Mouse (Mus musculus) MEL (cell line): ENCODE results near the gene Srarp. TPM values are rescaled to one million over a fixed set of nuclear protein-coding genes. Genes with fewer than 3 reads are reported as not detected.

Experiments used
- DNase-seq: peaks from one replicate; pipeline ENCODE4 v3.0.0; 2011; ENCODE audit warnings: low read depth, low spot score
- H3K27ac ChIP-seq: 2 replicates; pipeline ENCODE4 v1.5.1; 2012; ENCODE audit warnings: low read depth, mild to moderate bottlenecking, control low read depth, low read length, moderate library complexity; ENCODE audit not compliant: control insufficient read depth
- H3K27me3 ChIP-seq, 2 experiments: fragments of 150-350 bp in 1 of 2; sonication (generic) in 1 of 2; 2 replicates each; pipeline ENCODE4 v1.6.1; 2012; ENCODE audit warnings: low read length in 2 of 2, mild to moderate bottlenecking in 2 of 2, improper control_type of control experiment in 1 of 2, moderate library complexity in 1 of 2; ENCODE audit not compliant: insufficient read depth in 2 of 2, control insufficient read depth in 1 of 2
- H3K36me3 ChIP-seq, 2 experiments: 2 replicates each; pipeline ENCODE4 v1.6.1; 2012 to 2014; ENCODE audit warnings: low read length in 2 of 2, improper control_type of control experiment in 1 of 2, inconsistent platforms in 1 of 2, mild to moderate bottlenecking in 1 of 2; ENCODE audit not compliant: insufficient read depth in 2 of 2, control insufficient read depth in 1 of 2
- H3K4me1 ChIP-seq, 2 experiments: fragments of 150-350 bp in 1 of 2; sonication (generic) in 1 of 2; 2 replicates each; pipeline ENCODE4 v1.6.1; 2012; ENCODE audit warnings: low read length in 2 of 2, improper control_type of control experiment in 1 of 2, mild to moderate bottlenecking in 1 of 2; ENCODE audit not compliant: insufficient read depth in 2 of 2, control insufficient read depth in 1 of 2
- H3K4me3 ChIP-seq, 2 experiments: fragments of 150-350 bp in 1 of 2; sonication (generic) in 1 of 2; 2 replicates each; pipeline ENCODE4 v1.5.1; 2012; ENCODE audit warnings: low read depth in 2 of 2, low read length in 2 of 2, mild to moderate bottlenecking in 2 of 2, moderate library complexity in 2 of 2, control low read depth in 1 of 2, improper control_type of control experiment in 1 of 2; ENCODE audit not compliant: control insufficient read depth in 1 of 2, insufficient read depth in 1 of 2
- H3K79me2 ChIP-seq: 2 replicates; pipeline ENCODE4 v1.6.1; 2012; ENCODE audit warnings: mild to moderate bottlenecking, low read length, moderate library complexity; ENCODE audit not compliant: control insufficient read depth, poor library complexity, insufficient read depth
- H3K9ac ChIP-seq: 2 replicates; pipeline ENCODE4 v1.6.1; 2012; ENCODE audit warnings: low read depth, mild to moderate bottlenecking, control low read depth, low read length, moderate library complexity; ENCODE audit not compliant: control insufficient read depth, poor library complexity, severe bottlenecking
- H3K9me3 ChIP-seq: fragments of 150-350 bp; sonication (generic); replicated peaks from 2 replicates; pipeline ENCODE4 v1.6.1; 2012; ENCODE audit warnings: mild to moderate bottlenecking, low read length, improper control_type of control experiment, moderate library complexity; ENCODE audit not compliant: insufficient read depth
- BHLHE40 ChIP-seq: IDR thresholded peaks from 2 replicates; pipeline ENCODE4 v1.6.1; 2012; ENCODE audit warnings: low read depth, mild to moderate bottlenecking, inconsistent platforms, low read length, improper control_type of control experiment, borderline replicate concordance
- CHD1 ChIP-seq: IDR thresholded peaks from 2 replicates; pipeline ENCODE4 v1.6.1; 2012; ENCODE audit warnings: low read depth, mild to moderate bottlenecking, inconsistent platforms, low read length, improper control_type of control experiment
- CTCF ChIP-seq, 3 experiments: IDR thresholded peaks in 2 of 3; conservative IDR thresholded peaks in 1 of 3; 2 replicates each; pipeline ENCODE4 v1.5.1; 2011 to 2012; ENCODE audit warnings: low read length in 3 of 3, low read depth in 2 of 3, mild to moderate bottlenecking in 2 of 3, improper control_type of control experiment in 1 of 3, inconsistent platforms in 1 of 3, mixed read lengths in 1 of 3, moderate library complexity in 1 of 3; ENCODE audit not compliant: control insufficient read depth in 1 of 3, insufficient read depth in 1 of 3, poor library complexity in 1 of 3, severe bottlenecking in 1 of 3
- E2F4 ChIP-seq: IDR thresholded peaks from 2 replicates; pipeline ENCODE4 v1.6.1; 2011; ENCODE audit warnings: low read depth, low read length, improper control_type of control experiment, borderline replicate concordance
- ELF1 ChIP-seq: IDR thresholded peaks from 2 replicates; pipeline ENCODE4 v1.6.1; 2014; ENCODE audit warnings: low read depth, mild to moderate bottlenecking, inconsistent platforms, low read length, improper control_type of control experiment, moderate library complexity
- EP300 ChIP-seq, 2 experiments: IDR thresholded peaks; 2 replicates each; pipeline ENCODE4 v1.6.1; 2011; ENCODE audit warnings: improper control_type of control experiment in 2 of 2, low read length in 2 of 2, low read depth in 1 of 2, mild to moderate bottlenecking in 1 of 2
- ETS1 ChIP-seq: IDR thresholded peaks from 2 replicates; pipeline ENCODE4 v1.6.1; 2012; ENCODE audit warnings: low read depth, mild to moderate bottlenecking, inconsistent platforms, low read length, improper control_type of control experiment, moderate library complexity
- HCFC1 ChIP-seq: IDR thresholded peaks from 2 replicates; pipeline ENCODE4 v1.6.1; 2012; ENCODE audit warnings: low read depth, mild to moderate bottlenecking, inconsistent platforms, low read length, improper control_type of control experiment, moderate library complexity
- KAT2A ChIP-seq: conservative IDR thresholded peaks from 2 replicates; pipeline ENCODE4 v1.6.1; 2012; ENCODE audit warnings: low read depth, low read length, improper control_type of control experiment, inconsistent platforms
- MAFK ChIP-seq: IDR thresholded peaks from 2 replicates; pipeline ENCODE4 v1.6.1; 2011; ENCODE audit warnings: low read depth, mild to moderate bottlenecking, low read length, improper control_type of control experiment, borderline replicate concordance
- MAX ChIP-seq: IDR thresholded peaks from 2 replicates; pipeline ENCODE4 v1.6.1; 2011; ENCODE audit warnings: low read length, improper control_type of control experiment
- MAZ ChIP-seq: IDR thresholded peaks from 2 replicates; pipeline ENCODE4 v1.6.1; 2012; ENCODE audit warnings: low read depth, mild to moderate bottlenecking, inconsistent platforms, low read length, improper control_type of control experiment
- MEF2A ChIP-seq: IDR thresholded peaks from 2 replicates; pipeline ENCODE4 v1.6.1; 2014; ENCODE audit warnings: low read depth, mild to moderate bottlenecking, inconsistent platforms, low read length, improper control_type of control experiment; ENCODE audit not compliant: poor library complexity, insufficient replicate concordance, severe bottlenecking; ENCODE audit errors: extremely low read depth
- MXI1 ChIP-seq: IDR thresholded peaks from 2 replicates; pipeline ENCODE4 v1.6.1; 2011; ENCODE audit warnings: mild to moderate bottlenecking, low read depth, low read length, improper control_type of control experiment
- MYC ChIP-seq: IDR thresholded peaks from 2 replicates; pipeline ENCODE4 v1.6.1; 2011; ENCODE audit warnings: low read depth, mild to moderate bottlenecking, low read length, improper control_type of control experiment, moderate library complexity
- NELFE ChIP-seq: IDR thresholded peaks from 2 replicates; pipeline ENCODE4 v1.6.1; 2011; ENCODE audit warnings: low read depth, low read length, improper control_type of control experiment
- NRF1 ChIP-seq: IDR thresholded peaks from 2 replicates; pipeline ENCODE4 v1.6.1; 2014; ENCODE audit warnings: low read depth, mild to moderate bottlenecking, inconsistent platforms, low read length, improper control_type of control experiment, moderate library complexity; ENCODE audit not compliant: poor library complexity, insufficient read depth, severe bottlenecking
- POLR2A ChIP-seq, 2 experiments: IDR thresholded peaks; 2 replicates each; pipeline ENCODE4 v1.6.1; 2011 to 2012; ENCODE audit warnings: low read length in 2 of 2, mild to moderate bottlenecking in 2 of 2, control low read depth in 1 of 2, improper control_type of control experiment in 1 of 2, low read depth in 1 of 2, moderate library complexity in 1 of 2; ENCODE audit not compliant: control insufficient read depth in 1 of 2, insufficient read depth in 1 of 2, poor library complexity in 1 of 2
- POLR2AphosphoS2 ChIP-seq: IDR thresholded peaks from 2 replicates; pipeline ENCODE4 v1.6.1; 2011; ENCODE audit warnings: low read length, improper control_type of control experiment
- RCOR1 ChIP-seq: IDR thresholded peaks from 2 replicates; pipeline ENCODE4 v1.6.1; 2012; ENCODE audit warnings: low read depth, mild to moderate bottlenecking, inconsistent platforms, low read length, improper control_type of control experiment
- SIN3A ChIP-seq: IDR thresholded peaks from 2 replicates; pipeline ENCODE4 v1.6.1; 2012; ENCODE audit warnings: low read length, improper control_type of control experiment, inconsistent platforms
- SMC3 ChIP-seq: IDR thresholded peaks from 2 replicates; pipeline ENCODE4 v1.6.1; 2011; ENCODE audit warnings: low read depth, low read length, improper control_type of control experiment
- TAL1 ChIP-seq: IDR thresholded peaks from 2 replicates; pipeline ENCODE4 v1.6.1; 2012; ENCODE audit warnings: mild to moderate bottlenecking, inconsistent platforms, low read length, moderate library complexity, mixed read lengths
- TBP ChIP-seq: IDR thresholded peaks from 2 replicates; pipeline ENCODE4 v1.8.0; 2011; ENCODE audit warnings: low read depth, low read length, improper control_type of control experiment
- UBTF ChIP-seq: IDR thresholded peaks from 2 replicates; pipeline ENCODE4 v1.6.1; 2012; ENCODE audit warnings: low read depth, mild to moderate bottlenecking, inconsistent platforms, low read length, improper control_type of control experiment, moderate library complexity, borderline replicate concordance; ENCODE audit not compliant: insufficient read depth
- USF1 ChIP-seq: IDR thresholded peaks from 2 replicates; pipeline ENCODE4 v1.6.1; 2014; ENCODE audit warnings: low read depth, mild to moderate bottlenecking, inconsistent platforms, low read length, improper control_type of control experiment, moderate library complexity
- USF2 ChIP-seq, 2 experiments: IDR thresholded peaks; 2 replicates each; pipeline ENCODE4 v1.6.1; 2011 to 2012; ENCODE audit warnings: improper control_type of control experiment in 2 of 2, low read length in 2 of 2, borderline replicate concordance in 1 of 2, inconsistent platforms in 1 of 2, low read depth in 1 of 2, mild to moderate bottlenecking in 1 of 2; ENCODE audit not compliant: insufficient read depth in 1 of 2
- ZC3H11A ChIP-seq: IDR thresholded peaks from 2 replicates; pipeline ENCODE4 v1.6.1; 2012; ENCODE audit warnings: low read depth, mild to moderate bottlenecking, inconsistent platforms, low read length, improper control_type of control experiment
- ZKSCAN1 ChIP-seq: IDR thresholded peaks from 2 replicates; pipeline ENCODE4 v1.6.1; 2012; ENCODE audit warnings: low read depth, mild to moderate bottlenecking, inconsistent platforms, low read length, improper control_type of control experiment, moderate library complexity
- ZMIZ1 ChIP-seq: IDR thresholded peaks from 2 replicates; pipeline ENCODE4 v1.6.1; 2012; ENCODE audit warnings: low read depth, mild to moderate bottlenecking, inconsistent platforms, low read length, improper control_type of control experiment, moderate library complexity
- polyA plus RNA-seq, 2 experiments: library from polyadenylated mRNA; stranded (reverse) in 1 of 2; unstranded in 1 of 2; fragments of >175 nt in 1 of 2; fragments of >200 nt in 1 of 2; gene quantifications; 2 replicates each; pipeline versions ENCODE4 v1.2.1 to v1.2.4; 2012; ENCODE audit warnings: low replicate concordance in 2 of 2, low read depth in 1 of 2; ENCODE audit not compliant: insufficient read length in 2 of 2, insufficient read depth in 1 of 2, missing spikeins in 1 of 2
- total RNA-seq: library from RNA; depleted of rRNA; stranded (reverse); fragments of 300-350 nt; gene quantifications from 2 replicates; pipeline ENCODE4 v1.2.3, GENCODE M21; 2012

Gene Srarp
- total and polyA plus RNA-seq, 3 experiments, result not detected

- no peak for TF ChIP-seq KAT2A
- peak; percentile 82 for TF ChIP-seq ZKSCAN1
- TF ChIP-seq MEF2A, result no peak
- TF ChIP-seq CTCF (IDR thresholded peaks at IDR 0.05 in 2 of 3, conservative IDR thresholded peaks at IDR 0.05 in 1 of 3; ENCODE audit: control insufficient read depth in 1 of 3, insufficient read depth in 1 of 3, low read depth in 2 of 3, low read length in 3 of 3, poor library complexity in 1 of 3, severe bottlenecking in 1 of 3), result no peak
- TF ChIP-seq TBP, result no peak
- TF ChIP-seq MAZ, result no peak
- no peaks in the 10 kb centered on the region for H3K27me3 ChIP-seq
Observed at GRCm38 (mm10) chr4:141405314-141405622, 30.6 kb downstream of the Srarp start.

GRCm38 (mm10) chr4:141404518-141405313 lies 31.2 kb downstream of the Srarp start:
- no peaks in the 10 kb centered on the region for H3K27me3 ChIP-seq
- H3K4me1 ChIP-seq, result no peaks in the 10 kb centered on the region
- H3K27ac ChIP-seq, result no peak overlapping the region
- H3K4me3 ChIP-seq, result no peak overlapping the region
- H3K9me3 ChIP-seq, result no peaks in the 10 kb centered on the region
- peak; percentile 80 for DNase-seq
- no peaks in the 10 kb centered on the region for H3K36me3 ChIP-seq
- no peak overlapping the region for H3K9ac ChIP-seq
- H3K79me2 ChIP-seq, result no peaks in the 10 kb centered on the region
- TF ChIP-seq ELF1 (no peak), EP300 (IDR thresholded peaks at IDR 0.05; ENCODE audit: low read depth in 1 of 2, low read length in 2 of 2) (no peak), MAFK (no peak), NRF1 (no peak), USF2 (IDR thresholded peaks at IDR 0.05; ENCODE audit: borderline replicate concordance in 1 of 2, insufficient read depth in 1 of 2, low read depth in 1 of 2, low read length in 2 of 2) (no peak), CTCF (IDR thresholded peaks at IDR 0.05 in 2 of 3, conservative IDR thresholded peaks at IDR 0.05 in 1 of 3; ENCODE audit: control insufficient read depth in 1 of 3, insufficient read depth in 1 of 3, low read depth in 2 of 3, low read length in 3 of 3, poor library complexity in 1 of 3, severe bottlenecking in 1 of 3) (peak; percentile 80 to 86 (median 83)), USF1 (no peak), HCFC1 (no peak), RCOR1 (no peak), TAL1 (no peak), MXI1 (no peak), SMC3 (peak; percentile 85), CHD1 (no peak), MAX (peak; percentile 55; the same call in 1 of the 2 replicates), NELFE (no peak), E2F4 (no peak), MYC (0 out of 2 replicates have a peak, but pooled peaks have one; percentile 40), UBTF (no peak), SIN3A (no peak), BHLHE40 (no peak), TBP (no peak), POLR2AphosphoS2 (no peak), ZC3H11A (peak; percentile 80), ETS1 (no peak), ZMIZ1 (no peak), POLR2A (IDR thresholded peaks at IDR 0.05; ENCODE audit: control insufficient read depth in 1 of 2, insufficient read depth in 1 of 2, low read depth in 1 of 2, low read length in 2 of 2, poor library complexity in 1 of 2) (no peak)

More at GRCm38 (mm10) chr4:141405314-141405622, 30.6 kb downstream of the Srarp start:
- H3K79me2 ChIP-seq, result no peaks in the 10 kb centered on the region
- H3K27ac ChIP-seq, result no peak overlapping the region
- no peaks in the 10 kb centered on the region for H3K9me3 ChIP-seq
- no peaks in the 10 kb centered on the region for H3K36me3 ChIP-seq
- no peak overlapping the region for H3K9ac ChIP-seq
- no peak overlapping the region for H3K4me3 ChIP-seq
- no peaks in the 10 kb centered on the region for H3K4me1 ChIP-seq
- no peak for DNase-seq
